Mouse (Mus musculus) cerebral cortex, adult 2 months (tissue): ENCODE data around the gene Tecpr1.

Experiments used
- WGBS: fragments of 180-500 bp; shearing (Covaris S2); methylation state at CpG from one replicate; pipeline ENCODE4 v1.1.7; 2018; 5-methylcytosine and 5-hydroxymethylcytosine counted together

Tecpr1 gene

DNA sequence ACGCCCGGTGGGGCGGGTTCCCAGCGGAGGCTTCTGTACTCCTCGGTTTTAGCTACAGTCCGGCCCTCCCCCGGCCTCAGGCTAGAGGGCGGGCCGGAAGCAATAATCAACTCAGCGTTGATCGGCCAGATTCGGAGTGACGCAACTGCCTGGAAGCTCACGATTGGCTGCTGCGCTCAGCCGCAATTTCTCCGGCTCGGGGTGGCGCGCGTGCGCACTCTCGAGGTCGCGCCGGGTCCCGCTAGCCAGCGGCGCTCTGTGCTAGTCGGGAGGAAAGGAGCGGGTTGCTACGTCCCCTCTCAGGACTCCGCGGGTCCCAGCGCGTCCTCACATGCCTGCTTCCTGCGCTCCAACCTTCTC, at the start of gene Tecpr1:
Gene Tecpr1, minus strand, starts transcription at position 113 of the 360 bp plus-strand sequence.
- 0% methylated on average over 37 of the region's 37 CpGs for WGBS

DNA sequence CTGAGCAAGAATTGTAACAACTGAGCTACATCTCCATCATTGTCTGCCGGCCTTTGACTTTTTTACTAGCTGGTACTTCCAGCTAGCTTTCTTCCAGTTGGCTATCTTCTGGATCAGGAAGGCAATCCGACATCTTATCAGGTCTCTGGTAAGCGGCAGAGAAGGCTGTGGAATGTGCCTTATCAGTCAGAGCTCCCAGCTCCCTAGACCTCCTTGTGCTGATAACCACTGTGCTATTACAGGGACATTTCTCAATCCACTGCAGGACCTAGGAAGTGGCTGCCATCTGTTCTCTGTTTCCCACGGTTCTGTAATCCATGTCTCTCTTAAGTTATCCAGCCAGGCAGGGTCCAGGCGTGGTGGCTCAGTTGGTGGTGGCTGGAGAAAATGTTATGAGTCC, 48.4 kb upstream of the Tecpr1 start:
- WGBS = 77% methylated on average over 5 of the region's 5 CpGs

DNA sequence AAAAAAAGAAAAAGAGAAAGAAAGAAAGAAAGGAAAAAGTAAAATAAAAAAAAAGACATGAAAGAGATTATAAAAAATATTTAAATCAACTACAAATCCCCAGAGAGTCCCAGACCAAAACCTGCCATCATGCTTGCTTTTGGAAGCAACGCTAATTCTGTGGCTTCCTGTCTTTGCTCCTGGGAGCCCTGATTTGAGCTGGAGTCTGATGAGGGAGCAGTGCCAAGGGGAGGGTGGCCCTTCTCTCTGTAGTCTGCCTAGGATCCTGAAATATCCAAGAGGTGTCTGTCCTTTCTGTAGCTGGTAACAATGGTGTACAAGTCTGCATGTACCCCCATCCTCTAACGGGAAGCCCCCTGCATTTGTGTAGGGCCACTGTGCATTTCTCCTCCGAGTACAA, 47.7 kb upstream of the Tecpr1 start:
- 76% methylated on average over 3 of the region's 3 CpGs for WGBS

DNA sequence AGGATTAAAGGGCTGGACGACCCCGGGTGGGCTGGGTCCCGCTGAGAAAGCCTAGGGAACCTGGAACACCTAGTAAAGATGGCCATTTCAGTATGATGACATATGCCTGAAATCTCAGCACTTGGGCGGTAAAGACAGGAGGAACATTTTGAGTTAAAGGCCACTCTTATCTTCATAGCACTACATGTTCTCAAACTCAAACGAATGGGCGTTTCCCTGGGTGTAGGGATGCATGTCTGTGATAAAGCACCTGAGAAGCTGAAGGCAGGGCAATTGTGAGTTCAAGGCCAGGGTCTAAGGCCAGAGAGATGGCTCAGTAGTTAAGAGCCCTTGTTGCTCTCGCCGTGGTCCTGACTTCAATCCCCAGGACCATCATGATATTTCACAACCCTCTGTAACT, 47.0 kb upstream of the Tecpr1 start:
- WGBS = 94% methylated on average over 8 of the region's 8 CpGs

DNA sequence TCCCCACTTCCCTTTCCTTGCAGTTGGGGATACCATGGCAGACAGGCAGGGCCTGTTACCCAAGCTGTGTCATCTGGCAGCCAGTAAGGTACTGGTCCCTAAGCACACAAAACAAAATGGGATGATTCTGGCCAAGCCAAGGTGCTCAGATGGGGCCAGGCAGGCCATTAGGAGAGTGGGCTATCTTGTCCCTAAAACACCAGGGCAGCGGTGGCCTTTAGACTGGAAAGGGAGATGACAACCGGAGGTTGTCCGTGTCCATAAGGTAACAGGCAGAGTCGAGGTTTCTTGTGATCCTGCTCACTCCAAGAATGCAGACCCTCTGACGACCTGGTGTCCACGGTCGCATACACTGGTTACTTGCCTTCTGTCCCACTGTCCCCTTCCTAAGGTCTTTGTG, 46.5 kb upstream of the Tecpr1 start:
- WGBS = 91% methylated on average over 7 of the region's 7 CpGs

DNA sequence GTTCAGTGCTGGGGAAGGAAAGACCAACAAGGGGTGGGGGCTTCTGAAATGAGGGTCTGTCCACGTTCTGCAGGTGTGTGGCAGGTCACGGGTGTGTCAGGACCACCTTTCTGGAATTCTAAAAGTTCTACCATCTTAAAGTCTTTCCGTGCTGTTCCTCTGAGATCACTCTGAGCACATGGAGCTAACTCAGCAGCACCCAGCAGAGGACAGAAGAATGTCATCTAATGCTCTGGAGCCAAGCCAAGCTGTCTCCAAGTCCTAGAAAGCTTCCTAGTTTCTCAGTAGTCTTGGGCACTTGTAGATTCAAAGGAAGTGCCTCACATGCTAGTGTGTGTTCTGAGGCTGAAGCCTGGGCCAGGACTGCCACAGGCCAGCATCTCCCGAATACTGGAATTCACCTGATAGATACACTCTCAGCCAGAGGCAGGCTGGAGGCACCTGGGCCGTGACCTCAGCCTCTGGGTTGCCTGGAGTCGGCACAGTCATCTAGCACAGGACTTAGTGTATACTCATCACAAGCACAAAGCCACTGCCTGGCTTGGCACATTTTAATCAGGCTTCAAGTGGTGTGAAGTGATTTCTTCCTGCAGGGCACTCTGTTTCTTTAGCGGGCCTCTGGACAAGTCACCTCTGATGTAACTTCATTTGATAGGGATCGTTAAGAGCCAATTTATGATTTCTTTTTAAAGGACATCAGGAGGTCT, 44.3 kb upstream of the Tecpr1 start:
- WGBS = 65% methylated on average over 8 of the region's 8 CpGs

DNA sequence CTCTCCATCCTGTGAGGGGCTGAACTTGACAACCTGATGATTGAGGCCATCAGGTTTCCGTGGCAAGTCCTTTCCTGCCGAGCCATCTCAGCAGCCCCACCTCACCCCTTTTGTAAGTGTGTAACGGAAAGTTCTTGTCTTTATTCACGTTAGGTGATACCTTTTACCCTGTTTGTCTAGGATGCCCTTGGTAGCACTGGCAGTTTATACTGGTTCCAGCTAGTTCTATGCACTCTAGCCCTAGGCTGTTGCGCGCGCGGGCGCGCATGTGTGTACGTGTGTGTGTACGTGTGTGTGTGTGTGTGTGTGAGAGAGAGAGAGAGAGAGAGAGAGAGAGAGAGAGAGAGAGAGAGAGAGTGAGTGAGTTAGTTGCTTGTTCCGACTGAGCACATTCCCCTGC, 40.1 kb upstream of the Tecpr1 start:
- WGBS = 83% methylated on average over 13 of the region's 13 CpGs

DNA sequence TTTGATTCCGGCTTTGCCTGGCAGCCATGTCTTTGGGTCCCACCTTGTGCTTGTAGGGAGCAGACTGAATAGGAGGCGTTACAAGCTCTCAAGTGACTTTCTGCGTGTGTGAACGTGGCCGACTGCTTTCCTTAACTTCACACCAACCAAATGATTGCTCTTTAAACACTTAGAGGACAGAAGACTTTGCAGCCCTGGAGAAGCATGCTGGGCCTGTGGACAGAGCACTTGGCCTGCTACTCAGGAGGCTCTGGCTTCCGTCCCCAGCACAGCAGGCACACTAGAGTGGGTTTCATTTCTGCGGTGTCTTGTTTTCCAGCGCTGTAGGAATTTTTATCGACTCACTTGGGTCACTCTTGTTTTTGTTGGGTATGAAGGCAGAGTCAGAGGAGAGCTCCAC, 39.7 kb upstream of the Tecpr1 start:
- 53% methylated on average over 9 of the region's 9 CpGs for WGBS

DNA sequence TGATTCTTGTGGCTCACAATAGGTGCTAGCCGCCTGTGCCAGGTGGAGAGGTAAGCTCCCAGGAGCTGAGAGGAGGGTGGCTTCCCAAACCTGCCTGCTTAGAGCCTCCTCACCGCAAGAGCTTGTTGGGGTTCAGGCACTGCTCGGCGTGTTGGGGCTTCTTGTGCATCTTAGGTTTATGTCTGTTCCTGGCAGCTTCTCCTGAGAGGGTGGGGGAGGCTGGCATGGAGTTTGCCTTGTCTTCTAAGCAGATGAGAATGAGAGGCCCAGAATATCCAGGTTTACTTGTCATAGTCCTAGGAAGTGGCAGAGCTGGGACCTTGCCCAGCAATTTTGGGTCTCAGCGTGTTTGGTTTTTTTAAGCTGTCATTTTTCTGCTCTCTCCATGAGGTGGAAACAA, 38.4 kb upstream of the Tecpr1 start:
- WGBS = 60% methylated on average over 5 of the region's 5 CpGs

DNA sequence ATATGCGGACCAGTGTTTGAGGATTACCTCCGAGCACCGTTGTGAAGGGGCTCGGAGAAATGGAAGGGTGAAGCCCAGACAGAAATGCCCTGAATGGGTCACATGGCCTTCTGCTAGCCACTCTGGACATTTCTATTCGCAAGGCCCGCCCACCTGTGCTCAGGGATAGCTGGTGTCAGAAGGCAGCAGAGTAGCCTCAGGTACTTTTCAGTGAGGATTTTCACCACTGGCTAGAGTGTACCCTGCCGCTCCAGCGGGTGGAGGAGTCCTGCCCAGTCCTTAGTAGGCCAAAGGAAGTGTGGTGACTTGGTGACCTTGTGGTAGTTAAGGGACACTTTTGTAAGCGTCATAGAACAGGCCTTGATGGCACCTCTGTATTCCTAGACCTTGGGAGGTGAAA, 37.9 kb upstream of the Tecpr1 start:
- 86% methylated on average over 9 of the region's 9 CpGs for WGBS

DNA sequence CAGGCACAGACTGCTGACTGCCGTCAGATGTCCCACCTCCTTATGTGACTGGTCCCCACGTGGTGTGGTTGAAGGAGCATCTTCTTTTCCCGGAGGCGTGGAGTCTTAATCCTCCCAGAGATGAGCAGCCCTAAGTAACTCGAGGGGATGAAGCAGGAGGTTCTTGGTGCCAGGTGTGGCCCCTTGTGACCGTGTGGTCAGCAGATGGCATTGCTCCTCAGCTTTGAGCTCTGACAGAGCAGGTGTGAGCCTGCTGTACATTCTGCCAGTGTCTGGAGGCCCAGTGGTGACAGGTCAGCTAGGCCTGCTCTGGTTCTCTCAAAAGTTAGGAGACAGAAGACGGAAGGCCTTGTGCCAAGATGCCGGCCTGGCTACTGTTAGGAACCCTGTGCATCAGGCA, 37.0 kb upstream of the Tecpr1 start:
- WGBS = 70% methylated on average over 8 of the region's 8 CpGs

DNA sequence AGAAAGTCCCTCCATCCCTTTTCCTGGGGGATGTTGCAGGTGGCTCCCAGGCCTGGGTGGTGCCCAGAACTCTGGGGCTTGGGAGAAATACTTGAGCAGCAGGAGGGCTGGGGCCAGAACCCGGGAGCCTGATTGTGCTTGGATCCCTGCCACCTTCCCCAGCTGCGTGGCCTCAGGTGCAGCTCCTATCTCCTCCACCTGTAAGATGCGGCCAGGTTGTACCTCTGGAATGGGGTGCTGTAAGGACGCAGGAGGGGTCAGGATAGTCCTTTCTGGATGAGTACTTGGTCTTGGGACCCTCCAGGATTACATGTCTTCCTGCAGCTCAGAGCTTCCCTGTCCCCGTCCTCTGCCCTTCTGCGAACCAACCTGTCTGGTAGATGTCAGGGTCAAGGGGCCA, 35.8 kb upstream of the Tecpr1 start:
- 69% methylated on average over 6 of the region's 6 CpGs for WGBS

DNA sequence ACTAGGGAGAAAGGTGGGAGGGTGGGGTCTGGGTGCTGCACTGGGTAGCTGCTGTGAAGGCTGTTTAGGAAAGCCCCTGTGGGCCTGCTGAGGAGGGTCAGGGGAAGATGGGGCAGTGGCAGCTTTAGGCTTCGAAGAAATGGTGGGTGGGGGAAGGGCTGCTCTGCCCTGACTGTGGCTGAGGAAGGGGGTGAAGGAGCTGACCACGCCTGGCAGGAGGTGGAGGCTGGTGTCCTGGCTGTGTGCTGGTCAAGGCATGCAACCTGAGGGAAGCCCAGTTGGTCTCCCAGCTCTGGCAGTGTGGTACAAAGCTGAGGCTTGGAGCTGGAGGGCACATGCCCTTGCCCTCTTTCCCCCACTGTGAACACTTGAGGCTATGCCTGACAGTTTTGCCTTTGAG, 35.3 kb upstream of the Tecpr1 start:
- 18% methylated on average over 2 of the region's 2 CpGs for WGBS

DNA sequence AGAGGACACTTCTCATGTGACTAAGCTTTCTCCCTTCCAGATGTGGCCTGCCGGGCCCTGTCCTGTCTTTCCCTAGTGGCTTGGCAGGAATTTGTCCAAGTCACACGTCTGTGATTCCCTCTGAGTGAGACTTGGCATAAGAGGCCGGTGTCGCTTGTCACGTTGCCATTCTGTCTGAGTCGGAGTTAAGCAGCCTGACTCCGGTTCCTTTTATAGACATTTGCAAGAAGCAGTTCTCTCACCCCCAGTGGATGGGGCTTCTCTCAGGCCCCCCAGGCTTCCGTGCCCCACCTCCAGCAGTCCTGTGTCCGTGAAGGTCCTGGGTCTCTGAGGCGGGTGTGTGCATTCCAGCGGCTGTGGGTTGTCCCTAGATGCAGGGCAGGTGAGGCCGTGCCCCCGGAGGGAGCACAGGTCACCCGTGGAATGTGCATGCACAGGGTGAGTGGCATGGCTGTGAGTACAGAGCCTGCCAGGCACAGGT, 34.8 kb upstream of the Tecpr1 start:
- WGBS = 16% methylated on average over 14 of the region's 14 CpGs

DNA sequence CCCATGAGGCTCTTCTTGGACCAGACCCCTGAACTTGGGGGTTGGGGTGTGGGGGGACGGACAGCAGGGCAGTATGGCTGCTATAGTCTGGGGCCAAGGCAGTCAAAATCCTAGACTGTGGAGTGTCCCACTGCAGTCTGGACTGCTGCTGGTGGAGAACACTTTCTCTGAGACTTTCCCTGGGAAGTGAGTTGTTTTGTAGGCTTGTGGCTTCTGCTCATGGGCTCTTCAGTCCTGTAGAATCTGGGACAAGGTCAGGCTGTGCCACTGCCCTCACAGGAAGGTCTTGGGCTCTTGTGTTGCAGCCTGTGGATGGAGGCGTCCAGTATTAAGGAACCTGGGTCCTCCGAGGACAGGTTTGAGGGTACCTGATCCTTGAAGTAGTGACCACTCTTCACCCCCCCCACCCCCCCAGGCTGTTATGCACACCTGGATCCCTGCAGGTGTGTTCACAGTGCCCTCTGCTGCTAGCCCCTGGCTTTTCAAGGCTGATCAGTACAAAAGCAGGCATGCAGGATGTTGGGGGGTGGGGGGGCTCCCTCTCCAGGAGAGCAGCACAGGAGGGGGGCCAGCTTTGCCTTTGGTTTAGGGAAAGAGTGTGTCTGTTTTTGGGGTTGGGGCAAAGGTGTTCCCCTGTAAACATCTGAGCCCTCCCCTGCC, 34.2 kb upstream of the Tecpr1 start:
- 61% methylated on average over 3 of the region's 3 CpGs for WGBS

DNA sequence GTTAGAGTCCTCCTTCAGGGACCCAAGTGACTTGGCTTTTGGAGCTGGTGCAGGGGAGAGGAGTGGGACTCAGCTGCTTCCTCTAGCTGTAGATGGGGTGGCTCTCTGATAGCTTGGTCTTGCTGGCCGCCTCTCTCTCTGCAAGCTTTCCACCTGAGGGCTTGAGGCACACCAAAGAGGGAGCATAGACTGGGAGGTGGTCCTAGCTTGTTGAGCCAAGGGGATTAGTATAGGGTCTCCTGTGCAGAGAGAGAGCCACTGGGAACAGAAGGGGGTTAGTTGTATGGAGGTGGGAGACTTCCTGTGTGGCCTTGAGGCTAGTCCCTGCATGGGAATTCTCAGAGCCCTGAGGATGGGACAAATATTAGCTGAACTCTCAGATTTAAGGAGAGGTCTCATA, 33.5 kb upstream of the Tecpr1 start:
- WGBS = 50% methylated on average over 1 of the region's 1 CpGs

DNA sequence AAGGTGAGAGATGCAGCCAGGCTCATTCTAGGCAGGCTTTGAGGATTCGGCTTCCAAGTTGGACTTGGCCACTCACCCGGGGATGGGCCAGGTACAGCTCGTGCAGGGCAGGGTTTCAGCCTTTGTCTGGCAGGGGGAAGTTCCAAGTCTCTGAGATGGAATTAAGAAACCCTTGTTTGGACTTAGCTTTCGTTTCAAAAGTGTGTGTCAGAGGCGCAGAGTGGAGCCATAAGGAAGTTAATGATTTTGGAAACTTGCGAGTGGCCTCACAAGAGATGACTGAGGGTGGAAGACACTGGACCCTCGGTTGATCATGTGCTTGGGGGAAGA, 33.1 kb upstream of the Tecpr1 start:
- WGBS = 13% methylated on average over 7 of the region's 7 CpGs

DNA sequence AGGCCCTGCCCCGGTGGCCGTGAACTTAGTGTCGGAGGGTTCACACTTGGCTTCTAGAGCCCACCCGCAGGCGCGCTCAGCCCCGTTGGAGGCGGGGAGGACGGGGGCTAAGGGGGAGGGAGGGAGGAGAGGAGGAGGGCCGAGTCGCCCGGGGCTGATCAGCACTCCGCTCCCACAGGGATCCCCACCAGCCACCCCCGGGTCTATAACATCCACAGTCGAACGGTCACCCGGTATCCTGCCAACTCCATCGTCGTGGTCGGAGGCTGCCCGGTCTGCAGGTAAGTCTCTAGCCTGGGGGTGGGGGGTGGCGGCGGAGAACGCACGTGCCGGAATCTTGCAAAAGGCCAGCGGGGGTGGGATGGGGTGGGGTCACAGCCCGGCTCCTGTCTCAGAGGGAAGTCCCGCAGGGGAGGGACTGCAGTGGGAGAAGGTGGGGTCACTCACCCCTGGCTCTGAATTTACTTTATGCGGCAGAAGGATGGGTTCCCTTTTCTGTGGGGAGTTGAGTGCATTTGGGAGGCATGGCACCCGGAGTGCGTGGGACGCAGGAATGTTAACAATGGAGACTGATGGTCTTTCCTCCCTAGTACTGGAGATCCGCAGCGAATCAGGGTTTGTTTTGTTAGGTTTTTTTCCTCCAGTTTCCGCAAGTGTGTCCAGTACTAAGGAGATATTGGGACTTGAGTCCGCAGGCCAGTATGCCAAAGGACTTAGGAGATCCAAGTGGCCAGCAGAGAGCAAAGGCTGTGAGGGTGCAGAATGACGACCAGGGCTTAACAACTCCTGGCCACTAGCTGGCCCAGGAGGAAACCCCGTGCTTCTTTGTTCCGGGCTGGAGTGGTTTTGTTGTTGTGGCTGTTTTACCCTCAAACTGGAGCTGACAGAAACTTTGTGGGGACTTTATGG, 32.5 kb upstream of the Tecpr1 start:
- under 1% methylated on average over 38 of the region's 40 CpGs for WGBS

DNA sequence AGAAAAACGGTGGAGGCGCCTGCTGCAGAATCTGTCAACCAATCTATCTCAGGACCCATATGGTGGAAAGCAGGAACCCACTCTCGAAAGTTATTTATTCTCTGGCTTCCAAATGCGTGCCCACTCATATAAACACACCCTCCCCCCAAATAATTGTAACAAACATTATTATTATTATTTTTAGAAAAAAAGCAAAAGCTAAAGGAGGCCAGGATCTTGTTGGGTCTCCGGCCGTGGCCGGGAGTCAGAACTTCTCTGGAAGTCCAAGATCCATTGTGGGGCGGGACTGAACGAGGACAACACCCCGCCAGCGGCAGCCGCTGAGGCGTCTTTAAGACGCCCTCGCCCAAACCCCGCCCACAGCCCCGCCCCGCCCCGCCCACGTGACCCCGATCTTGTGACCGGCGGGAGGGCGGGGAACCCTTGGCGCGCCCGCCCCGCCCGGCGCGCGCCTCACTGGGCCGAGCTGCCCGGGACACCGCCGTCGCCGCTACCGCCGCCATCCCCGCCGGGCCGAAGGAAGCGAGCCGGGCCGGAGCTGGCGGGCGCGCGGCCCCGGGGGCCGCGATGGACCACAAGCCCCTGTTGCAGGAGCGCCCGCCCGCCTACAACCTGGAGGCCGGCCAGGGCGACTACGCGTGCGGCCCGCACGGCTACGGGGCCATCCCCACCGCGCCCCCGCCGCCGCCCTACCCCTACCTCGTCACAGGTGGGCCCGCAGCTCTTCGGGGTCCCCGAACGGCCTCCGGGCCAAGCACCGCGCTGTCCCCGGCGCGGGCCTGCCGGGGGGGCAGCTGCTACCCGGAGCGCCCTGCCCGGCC, 31.6 kb upstream of the Tecpr1 start:
- WGBS = under 1% methylated on average over 57 of the region's 84 CpGs

DNA sequence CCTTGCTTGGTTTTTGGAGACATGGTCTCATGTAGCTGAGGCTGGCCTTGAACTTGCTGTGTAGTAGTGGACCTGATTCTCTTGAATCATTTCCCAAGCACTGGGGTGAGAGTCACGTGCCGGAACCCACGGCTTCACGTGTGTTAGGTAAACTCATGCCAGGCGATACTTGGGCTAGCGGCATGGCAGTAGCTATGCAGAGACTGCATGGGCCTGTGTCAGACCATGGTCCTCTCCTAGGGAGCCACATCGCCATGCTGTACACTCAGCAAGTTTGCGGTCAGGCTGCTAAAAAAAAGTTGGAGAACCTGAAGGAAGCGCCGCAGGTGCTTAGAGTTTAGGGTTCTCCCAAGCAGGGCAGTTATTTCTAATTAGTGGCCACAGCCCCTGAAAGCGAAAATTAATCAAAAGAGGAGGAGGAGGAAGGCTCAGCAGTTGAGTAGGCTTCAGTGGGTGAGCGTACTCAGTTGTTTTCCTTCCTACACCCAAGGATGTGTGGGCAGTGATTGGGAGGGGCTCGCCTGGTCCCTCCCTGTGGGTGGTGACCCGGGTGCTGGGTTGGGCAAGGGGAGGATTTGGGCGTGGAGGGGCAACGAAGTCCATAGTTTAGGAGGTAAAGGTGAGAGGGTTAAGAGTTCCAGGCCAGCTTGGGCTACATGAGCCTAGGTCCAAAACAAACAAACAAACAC, 30.9 kb upstream of the Tecpr1 start:
- 57% methylated on average over 16 of the region's 16 CpGs for WGBS

DNA sequence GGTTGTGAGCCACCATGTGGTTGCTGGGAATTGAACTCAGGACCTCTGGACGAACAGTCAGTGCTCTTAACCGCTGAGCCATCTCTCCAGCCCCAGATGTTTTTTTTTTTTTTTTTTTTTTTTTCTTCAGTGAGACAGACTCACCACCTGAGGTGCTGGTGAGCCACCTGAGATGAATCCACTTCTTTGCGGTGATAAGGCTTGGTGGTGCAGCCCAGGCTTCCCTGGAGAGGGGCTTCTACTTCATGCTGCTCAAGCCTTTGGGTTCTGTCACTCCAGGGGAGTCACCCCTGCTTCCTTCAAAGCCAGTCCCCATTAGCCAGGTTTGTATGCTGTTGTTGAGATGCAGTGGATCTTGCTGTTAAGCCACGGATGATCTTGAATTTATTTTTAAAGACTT, 29.8 kb upstream of the Tecpr1 start:
- WGBS = 72% methylated on average over 4 of the region's 4 CpGs
